Mouse (Mus musculus) midbrain, embryonic 16.5 days (tissue): ENCODE measurements at regions not wholly inside any gene's neighbourhood (a gene's known extent, or its start where the extent isn't known, plus 50 kb on each side); places are given as distances from the start of the nearest gene placed in this dataset.

Source experiments
- ATAC-seq: fragments of 200-750 bp; cut with Nextera tagmentation; 2 replicates; pipeline ENCODE4 v1.8.0; 2017; ENCODE audit warnings: moderate TSS enrichment
- H3K27ac ChIP-seq: fragments of 300-500 bp; sonication (generic); 2 replicates; pipeline ENCODE4 v1.5.1; 2014; ENCODE audit warnings: mild to moderate bottlenecking, low read length, mixed read lengths
- H3K27me3 ChIP-seq: fragments of 300-500 bp; sonication (generic); 2 replicates; pipeline ENCODE4 v1.6.1; 2014; ENCODE audit warnings: low read depth, low read length, mixed read lengths; ENCODE audit not compliant: control insufficient read depth, insufficient read depth
- H3K36me3 ChIP-seq: fragments of 300-500 bp; sonication (generic); 2 replicates; pipeline ENCODE4 v1.6.1; 2014; ENCODE audit warnings: mild to moderate bottlenecking, low read length, moderate library complexity, mixed read lengths; ENCODE audit not compliant: control insufficient read depth, insufficient read depth
- H3K4me1 ChIP-seq: fragments of 300-500 bp; sonication (generic); 2 replicates; pipeline ENCODE4 v1.6.1; 2014; ENCODE audit warnings: mild to moderate bottlenecking, low read length, mixed read lengths; ENCODE audit not compliant: control insufficient read depth, insufficient read depth
- H3K4me2 ChIP-seq: fragments of 300-500 bp; sonication (generic); 2 replicates; pipeline ENCODE4 v1.6.1; 2014; ENCODE audit warnings: mild to moderate bottlenecking, low read length, mixed read lengths
- H3K4me3 ChIP-seq: fragments of 300-500 bp; sonication (generic); 2 replicates; pipeline ENCODE4 v1.5.1; 2014; ENCODE audit warnings: low read depth, mild to moderate bottlenecking, low read length, moderate library complexity, mixed read lengths
- H3K9ac ChIP-seq: fragments of 300-500 bp; sonication (generic); 2 replicates; pipeline ENCODE4 v1.6.1; 2014; ENCODE audit warnings: low read depth, low read length, mixed read lengths
- H3K9me3 ChIP-seq: fragments of 300-500 bp; sonication (generic); replicated peaks from 2 replicates; pipeline ENCODE4 v1.6.1; 2014; ENCODE audit warnings: mild to moderate bottlenecking, low read length, mixed read lengths; ENCODE audit not compliant: control insufficient read depth, poor library complexity, severe bottlenecking
- WGBS: fragments of 180-500 bp; shearing (Covaris S2); extraction: QIAGEN DNeasy Blood & Tissue Kit; methylation state at CpG from one replicate; pipeline ENCODE4 v1.1.7; 2014; 5-methylcytosine and 5-hydroxymethylcytosine counted together

GRCm38 (mm10) chr17:88142003-88142402 lies 76.9 kb upstream of the Fbxo11 start:
- WGBS: 57% methylated on average over 8 of the region's 8 CpGs
- ATAC-seq: no peak
- Histone ChIP-seq H3K4me1 (no peaks in the 10 kb centered on the region), H3K4me2 (no peak overlapping the region), H3K27me3 (no peaks in the 10 kb centered on the region), H3K4me3 (no peak overlapping the region), H3K9ac (no peak overlapping the region), H3K36me3 (no peaks in the 10 kb centered on the region), H3K27ac (no peak overlapping the region), H3K9me3 (no peaks in the 10 kb centered on the region)

- Histone ChIP-seq H3K9ac (no peak overlapping the region), H3K27me3 (no peaks in the 10 kb centered on the region), H3K4me3 (no peak overlapping the region), H3K4me2 (no peak overlapping the region), H3K9me3 (no peaks in the 10 kb centered on the region), H3K27ac (no peak overlapping the region), H3K4me1 (no peaks in the 10 kb centered on the region), H3K36me3 (no peaks in the 10 kb centered on the region)
- 88% methylated on average over 3 of the region's 3 CpGs for WGBS
- no peak for ATAC-seq
Observed at GRCm38 (mm10) chr17:88142809-88143208, 77.7 kb upstream of the Fbxo11 start.

- Histone ChIP-seq H3K4me3 (no peak overlapping the region), H3K27ac (no peak overlapping the region), H3K9me3 (no peaks in the 10 kb centered on the region), H3K27me3 (no peaks in the 10 kb centered on the region), H3K9ac (no peak overlapping the region), H3K36me3 (no peaks in the 10 kb centered on the region), H3K4me1 (no peaks in the 10 kb centered on the region), H3K4me2 (no peak overlapping the region)
- WGBS: 76% methylated on average over 3 of the region's 3 CpGs
- no peak for ATAC-seq
Observed at GRCm38 (mm10) chr17:88143378-88143943, 78.4 kb upstream of the Fbxo11 start.

GRCm38 (mm10) chr17:88158550-88158949 lies 93.5 kb upstream of the Fbxo11 start:
- H3K4me3 ChIP-seq: no peak overlapping the region
- no peak overlapping the region for H3K27ac ChIP-seq
- H3K9ac ChIP-seq: no peak overlapping the region
- peaks cover 3% of the 10 kb centered on the region; the same call in 1 of the 2 replicates for H3K4me1 ChIP-seq
- no peaks in the 10 kb centered on the region for H3K9me3 ChIP-seq
- WGBS: 15% methylated on average over 6 of the region's 6 CpGs
- H3K36me3 ChIP-seq: no peaks in the 10 kb centered on the region
- no peaks in the 10 kb centered on the region for H3K27me3 ChIP-seq
- H3K4me2 ChIP-seq: no peak overlapping the region
- ATAC-seq: no peak

- Histone ChIP-seq H3K27me3 (no peaks in the 10 kb centered on the region), H3K9ac (0 out of 2 replicates have a peak overlapping the region, but pooled peaks have one; percentile 0), H3K27ac (no peak overlapping the region), H3K36me3 (no peaks in the 10 kb centered on the region), H3K4me3 (peak overlapping the region; percentile 1; the same call in 1 of the 2 replicates), H3K9me3 (no peaks in the 10 kb centered on the region), H3K4me1 (peaks cover 3% of the 10 kb centered on the region; the same call in 1 of the 2 replicates), H3K4me2 (peak overlapping the region; percentile 27)
- ATAC-seq: no peak
- 5% methylated on average over 11 of the region's 11 CpGs for WGBS
Observed at GRCm38 (mm10) chr17:88159212-88159668, 94.1 kb upstream of the Fbxo11 start.

- no peaks in the 10 kb centered on the region for H3K27me3 ChIP-seq
- H3K9me3 ChIP-seq: no peaks in the 10 kb centered on the region
- H3K9ac ChIP-seq: 0 out of 2 replicates have a peak overlapping the region, but pooled peaks have one; percentile 0
- peak overlapping the region; percentile 27 for H3K4me2 ChIP-seq
- no peak overlapping the region; the same call in 1 of the 2 replicates for H3K4me3 ChIP-seq
- WGBS: 30% methylated on average over 19 of the region's 19 CpGs
- H3K4me1 ChIP-seq: peaks cover 3% of the 10 kb centered on the region; the same call in 1 of the 2 replicates
- no peak overlapping the region for H3K27ac ChIP-seq
- H3K36me3 ChIP-seq: no peaks in the 10 kb centered on the region
- ATAC-seq: no peak
Observed at GRCm38 (mm10) chr17:88159851-88160676, 95.0 kb upstream of the Fbxo11 start.

GRCm38 (mm10) chr17:88160677-88161001 lies 95.5 kb upstream of the Fbxo11 start:
- ATAC-seq: no peak
- H3K27ac ChIP-seq: no peak overlapping the region
- no peaks in the 10 kb centered on the region for H3K36me3 ChIP-seq
- H3K9ac ChIP-seq: no peak overlapping the region
- no peak overlapping the region; the same call in 1 of the 2 replicates for H3K4me3 ChIP-seq
- 64% methylated on average over 14 of the region's 14 CpGs for WGBS
- H3K4me1 ChIP-seq: peaks cover 3% of the 10 kb centered on the region; the same call in 1 of the 2 replicates
- no peaks in the 10 kb centered on the region for H3K9me3 ChIP-seq
- peak overlapping the region; percentile 27 for H3K4me2 ChIP-seq
- no peaks in the 10 kb centered on the region for H3K27me3 ChIP-seq

GRCm38 (mm10) chr17:88161766-88162165 lies 96.7 kb upstream of the Fbxo11 start:
- no peaks in the 10 kb centered on the region for H3K36me3 ChIP-seq
- no peak overlapping the region for H3K9ac ChIP-seq
- peaks cover 3% of the 10 kb centered on the region; the same call in 1 of the 2 replicates for H3K4me1 ChIP-seq
- ATAC-seq: no peak
- no peak overlapping the region for H3K4me2 ChIP-seq
- H3K27ac ChIP-seq: no peak overlapping the region
- no peaks in the 10 kb centered on the region for H3K27me3 ChIP-seq
- H3K4me3 ChIP-seq: no peak overlapping the region
- WGBS: 96% methylated on average over 8 of the region's 8 CpGs
- no peaks in the 10 kb centered on the region for H3K9me3 ChIP-seq

GRCm38 (mm10) chr17:88164805-88165204 lies 99.7 kb upstream of the Fbxo11 start:
- Histone ChIP-seq H3K27ac (no peak overlapping the region), H3K36me3 (no peaks in the 10 kb centered on the region), H3K9ac (no peak overlapping the region), H3K27me3 (no peaks in the 10 kb centered on the region), H3K4me3 (no peak overlapping the region), H3K4me2 (no peak overlapping the region), H3K9me3 (no peaks in the 10 kb centered on the region), H3K4me1 (no peaks in the 10 kb centered on the region)
- ATAC-seq: no peak
- WGBS: 79% methylated on average over 4 of the region's 4 CpGs
